Mouse (Mus musculus) cerebral cortex, adult 2 months (tissue): ENCODE measurements around the gene 5330417H12Rik.

ENCODE experiments used
- WGBS: fragments of 180-500 bp; shearing (Covaris S2); methylation state at CpG from one replicate; pipeline ENCODE4 v1.1.7; 2018; 5-methylcytosine and 5-hydroxymethylcytosine counted together

5330417H12Rik gene

DNA sequence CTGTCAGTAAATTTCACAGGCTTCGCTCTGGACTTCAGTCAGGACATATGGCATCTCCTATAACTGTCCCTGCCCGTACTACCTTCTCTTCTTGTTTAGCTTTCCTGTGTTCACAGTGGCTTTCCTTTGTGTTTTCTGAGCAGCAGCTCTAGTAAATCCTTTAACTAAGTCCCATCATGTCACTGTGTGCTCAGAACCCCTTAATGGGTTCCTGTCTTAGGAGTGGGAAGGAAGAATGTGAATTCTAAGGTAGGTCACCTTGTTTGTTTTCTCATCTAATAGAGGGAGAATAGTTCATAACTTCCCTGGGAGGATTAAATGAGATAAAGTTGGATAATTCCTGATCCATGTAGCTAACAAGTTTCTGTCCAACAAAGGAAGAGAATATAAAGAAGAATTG is at the start of gene 5330417H12Rik:
TSS of gene 5330417H12Rik (minus strand) at position 101 of the 400 bp plus-strand sequence.
- WGBS = 79% methylated on average over 2 of the region's 2 CpGs

DNA sequence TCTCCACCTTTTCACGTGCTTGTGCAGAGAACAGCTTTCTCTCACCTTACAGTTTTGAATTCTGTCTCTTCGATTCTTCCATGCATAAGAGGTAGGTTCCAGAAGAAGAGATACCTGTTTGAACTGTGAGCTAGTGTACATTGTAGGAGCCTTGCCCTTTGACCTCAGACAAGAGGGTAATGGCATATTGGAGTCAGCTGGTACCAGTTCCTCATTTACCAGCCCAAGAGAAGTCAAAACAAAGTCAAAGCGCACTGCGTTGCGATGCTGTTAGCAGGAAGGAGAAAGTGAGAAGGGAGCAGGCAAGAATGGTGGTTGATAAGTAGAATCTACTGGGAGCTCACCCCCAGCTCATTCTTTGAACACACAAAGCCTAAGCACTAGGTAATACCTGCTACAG is 43.6 kb upstream of the 5330417H12Rik start:
- WGBS = 92% methylated on average over 5 of the region's 5 CpGs

DNA sequence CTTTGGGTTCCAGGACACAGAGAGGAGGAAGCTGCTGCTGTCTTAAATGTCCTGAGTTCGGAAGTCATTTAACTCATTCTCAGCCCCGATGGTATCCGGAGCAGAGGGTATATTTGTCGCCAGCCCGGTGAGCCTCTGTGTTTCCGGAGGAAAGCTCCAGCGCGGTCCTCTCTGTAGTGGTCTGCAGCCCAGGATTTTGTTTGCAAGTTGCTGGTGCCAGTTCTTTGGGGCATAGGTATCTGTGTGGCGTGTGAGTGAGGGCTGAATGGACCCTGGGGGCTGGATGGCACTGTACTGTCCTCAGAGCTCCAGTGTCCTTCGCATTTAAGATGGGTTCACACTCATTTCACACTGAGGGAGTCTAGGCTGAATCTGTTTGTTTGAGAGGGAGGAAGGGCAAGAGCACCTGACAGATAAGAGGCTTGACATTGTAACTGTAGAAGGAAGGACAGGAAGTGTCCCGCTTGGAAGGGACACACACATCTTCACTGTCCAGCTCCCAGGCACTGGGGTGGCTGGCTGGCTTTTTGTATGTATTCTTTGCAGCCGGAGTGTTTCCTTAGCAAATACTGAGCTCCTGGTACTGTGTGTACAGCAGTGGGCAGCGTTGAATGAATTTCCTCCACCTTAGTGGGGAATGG is 41.4 kb upstream of the 5330417H12Rik start:
- 30% methylated on average over 13 of the region's 13 CpGs for WGBS

DNA sequence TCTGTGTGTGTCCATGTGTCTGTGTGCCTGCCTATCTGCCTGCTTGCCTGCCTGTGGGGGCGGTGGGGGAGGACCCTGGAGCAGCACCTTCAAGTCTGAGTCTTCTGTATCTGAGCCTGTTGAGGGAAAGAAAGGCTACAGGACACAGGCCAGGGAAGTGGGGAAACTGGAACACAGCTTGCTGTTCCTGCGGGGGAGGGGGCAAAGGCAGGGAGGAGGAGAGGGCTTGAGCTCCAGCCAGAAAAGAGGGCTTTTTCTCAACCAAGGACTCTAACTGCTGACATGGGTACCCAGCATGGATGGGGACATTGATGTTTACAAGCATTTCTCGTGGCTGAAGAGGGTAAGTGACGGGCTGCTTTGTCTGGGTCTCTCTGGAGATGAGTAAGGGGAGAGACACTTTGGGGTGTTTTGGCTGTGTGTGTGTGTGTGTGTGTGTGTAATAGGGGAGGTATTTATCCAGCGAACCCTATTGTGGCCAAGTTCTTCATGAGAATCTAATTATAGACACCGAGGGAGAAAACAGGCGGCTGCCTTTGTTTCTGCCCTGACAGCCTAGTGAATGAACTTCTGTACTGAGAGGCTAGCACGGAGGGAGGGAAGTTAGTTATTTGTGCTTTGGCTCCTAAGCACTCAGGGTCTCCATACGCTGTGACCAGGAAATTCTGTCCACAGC is 40.8 kb upstream of the 5330417H12Rik start:
- 13% methylated on average over 9 of the region's 9 CpGs for WGBS

DNA sequence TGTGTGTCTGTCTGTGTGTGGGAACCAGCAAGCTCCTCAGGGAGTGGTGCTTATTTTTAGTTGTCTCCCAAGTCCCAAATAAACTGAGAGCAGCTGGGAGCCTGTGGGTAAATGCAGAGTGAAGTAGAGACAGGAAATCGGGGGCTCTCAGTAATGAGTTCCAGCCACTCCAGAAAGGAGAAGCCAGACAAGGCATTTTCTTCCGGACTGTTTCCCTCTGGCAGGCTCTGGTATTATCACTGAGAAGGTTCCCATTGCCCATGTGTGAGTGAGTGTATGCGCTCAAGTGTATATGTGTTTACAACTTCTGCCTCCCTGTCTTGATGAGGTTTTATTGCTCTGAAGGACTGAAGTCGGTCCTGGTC is 40.2 kb upstream of the 5330417H12Rik start:
- 2% methylated on average over 4 of the region's 4 CpGs for WGBS

DNA sequence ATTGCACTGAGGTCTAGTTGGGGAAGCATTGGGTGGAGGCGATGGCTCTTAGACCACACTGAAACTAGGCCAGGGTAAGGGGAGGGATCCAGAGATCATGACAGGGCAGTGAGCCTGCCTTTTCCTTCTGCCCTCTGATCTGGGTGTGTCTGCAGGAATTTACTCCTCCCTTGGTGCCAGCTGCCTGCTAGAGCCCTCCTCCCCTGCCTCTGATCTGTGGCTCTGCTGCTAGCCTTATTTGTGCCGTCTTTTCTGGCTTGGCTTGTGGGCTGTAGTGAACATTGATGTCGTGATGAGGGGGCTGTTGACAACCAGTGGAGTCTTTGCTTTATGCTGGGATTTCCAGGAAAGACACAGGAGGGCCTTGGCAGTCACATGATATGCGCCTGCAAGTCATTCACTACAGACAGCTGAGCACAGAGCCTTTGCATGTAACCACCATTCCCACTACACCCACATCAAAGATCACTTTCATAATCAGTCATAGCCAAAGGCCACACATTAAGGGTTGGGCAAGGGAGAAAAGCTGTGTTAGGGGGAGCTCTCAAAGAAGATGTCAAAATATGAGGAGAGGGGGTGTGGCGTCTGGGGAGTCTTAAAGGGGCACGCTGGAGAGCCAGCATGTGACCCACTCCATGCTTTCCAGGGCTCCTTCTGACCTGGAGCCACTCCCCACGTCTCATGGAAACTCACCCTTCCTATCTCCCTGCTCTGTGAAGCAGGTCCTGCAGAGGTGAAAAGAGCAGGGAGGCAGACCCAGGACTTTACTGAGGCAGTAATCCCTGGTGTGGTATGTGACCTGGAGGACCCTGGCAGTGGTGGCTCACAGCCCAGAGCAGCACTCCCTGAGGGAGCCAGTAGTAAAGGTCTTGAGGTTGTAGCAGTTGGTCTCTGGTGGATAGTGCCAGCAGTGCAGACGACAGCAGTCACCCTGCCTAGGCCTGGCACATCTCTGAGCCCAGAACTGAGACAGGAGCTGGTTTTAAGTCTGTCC is 39.4 kb upstream of the 5330417H12Rik start:
- 49% methylated on average over 8 of the region's 8 CpGs for WGBS

DNA sequence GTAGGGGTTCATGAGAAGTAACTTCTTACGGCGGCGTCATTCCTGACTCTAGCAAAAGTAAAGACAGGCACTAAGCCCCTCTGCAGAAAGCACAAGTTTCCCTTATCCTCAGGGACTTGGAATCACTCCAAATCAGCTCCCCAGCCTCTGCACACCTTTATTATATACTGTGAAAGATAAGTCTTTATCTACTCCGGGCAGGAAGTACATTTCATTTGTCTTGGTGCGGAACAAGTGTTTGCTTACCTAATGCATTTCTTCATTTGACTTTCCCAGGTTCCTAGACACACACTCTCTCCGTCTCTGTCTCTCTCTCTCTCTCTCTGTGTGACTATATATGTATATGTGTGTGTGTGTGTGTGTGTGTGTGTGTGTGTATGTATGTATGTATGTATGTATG is 38.7 kb upstream of the 5330417H12Rik start:
- 92% methylated on average over 6 of the region's 6 CpGs for WGBS

DNA sequence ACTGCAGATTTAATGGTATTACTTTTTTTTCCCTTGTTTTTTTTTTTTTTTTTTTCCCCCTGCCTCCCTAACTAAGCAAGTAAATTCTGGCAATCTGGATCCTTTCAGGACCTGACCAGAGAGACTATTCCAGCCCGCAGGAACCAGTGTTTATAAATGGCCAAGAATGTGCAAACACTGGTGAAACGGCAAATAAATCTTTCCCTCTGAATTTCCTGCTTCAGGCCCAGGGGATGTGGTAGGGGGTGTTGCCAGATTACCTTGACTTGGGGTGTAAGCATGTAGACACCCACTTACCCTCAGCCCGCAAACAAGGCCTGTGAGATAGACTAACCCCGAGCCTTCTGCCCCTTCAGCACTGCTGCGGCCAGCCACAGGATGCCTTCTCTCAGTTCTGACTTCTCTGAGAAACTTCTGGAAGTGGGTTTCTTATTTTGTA is 36.9 kb upstream of the 5330417H12Rik start:
- 91% methylated on average over 5 of the region's 5 CpGs for WGBS

DNA sequence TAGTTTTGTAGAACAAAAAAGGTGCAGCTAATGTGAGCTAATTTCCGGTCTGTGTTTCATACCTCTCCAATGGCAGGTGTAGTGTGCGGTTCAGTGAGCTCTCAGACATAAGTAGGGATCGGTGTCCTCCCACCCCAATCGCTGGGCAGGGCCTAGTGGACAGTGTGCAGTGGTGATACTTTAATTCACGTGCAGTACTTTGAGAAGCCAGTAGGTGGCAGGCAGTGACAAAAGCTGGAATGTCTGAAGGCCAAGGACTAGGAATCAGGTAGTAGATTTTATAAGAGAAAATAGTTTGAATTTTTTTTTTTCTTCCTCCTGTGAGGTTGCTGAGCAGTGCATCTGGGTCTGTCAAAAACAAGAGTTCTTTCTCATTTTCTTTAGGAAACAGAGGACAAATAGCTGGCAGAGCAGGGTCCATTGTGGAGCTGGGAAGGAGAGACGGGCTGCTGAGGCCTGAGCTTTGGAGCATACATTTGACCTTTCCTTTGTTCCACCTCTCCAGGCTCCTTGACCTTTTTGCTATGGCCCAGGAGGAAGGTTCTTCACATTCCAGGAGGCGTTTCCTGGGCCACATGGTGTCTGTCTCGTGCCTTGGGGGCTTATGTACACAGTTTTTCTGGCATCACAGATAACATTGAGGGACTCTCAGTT is 36.4 kb upstream of the 5330417H12Rik start:
- 37% methylated on average over 8 of the region's 8 CpGs for WGBS

DNA sequence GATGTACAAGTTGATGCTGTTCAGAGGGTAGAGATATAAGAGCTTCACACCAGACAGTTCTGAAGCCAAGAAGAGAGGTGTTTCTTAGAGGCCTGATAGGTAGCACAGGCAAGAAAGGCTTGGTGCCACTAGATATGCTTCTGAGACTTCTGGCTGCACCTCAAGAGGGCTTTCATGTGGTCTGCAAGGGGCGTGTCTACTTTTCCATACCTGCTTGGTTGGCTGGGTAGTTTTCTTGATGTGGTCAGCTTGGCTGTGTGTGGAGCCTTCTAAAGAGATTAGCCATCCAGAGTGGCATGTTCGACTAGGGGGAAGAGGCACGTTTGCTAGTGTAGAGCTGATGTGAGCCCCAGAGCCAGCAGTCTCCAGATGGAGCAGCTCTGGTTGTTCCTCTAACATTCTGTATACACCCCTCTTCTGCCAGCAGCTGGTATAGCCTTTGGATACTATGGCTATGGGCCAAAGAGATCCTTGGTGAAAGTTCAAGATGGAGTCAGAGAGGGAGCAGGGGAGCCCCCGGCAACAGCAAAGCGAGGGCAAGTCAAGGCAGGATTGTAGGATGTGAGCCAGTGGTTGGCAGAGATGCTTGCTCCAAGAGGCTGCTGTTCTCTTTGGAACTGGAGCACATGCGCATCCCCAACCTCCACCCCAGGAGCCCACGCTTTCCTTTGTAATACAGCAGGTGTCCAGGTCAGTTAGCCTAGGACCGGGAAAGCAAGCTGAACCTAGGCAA is 34.4 kb upstream of the 5330417H12Rik start:
- 84% methylated on average over 8 of the region's 8 CpGs for WGBS

DNA sequence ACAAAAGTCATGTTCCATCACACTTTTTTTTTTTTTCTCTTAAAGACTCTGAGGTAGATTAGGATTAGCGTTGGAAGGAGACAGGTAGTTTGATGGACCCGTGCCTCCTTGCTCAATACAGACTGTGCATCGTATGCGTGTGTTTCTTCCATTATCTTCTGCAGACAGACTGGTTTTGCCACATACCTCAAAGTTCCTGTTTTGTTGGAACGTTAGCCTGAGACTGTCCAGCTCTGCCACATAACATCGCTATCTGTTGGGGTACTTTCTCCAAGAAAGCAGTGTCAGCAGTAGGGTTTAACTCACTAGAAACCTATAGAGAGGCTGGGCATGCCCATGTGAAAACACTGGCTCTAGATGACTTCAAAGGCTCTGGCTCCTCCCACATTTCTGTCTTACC is 31.5 kb upstream of the 5330417H12Rik start:
- 88% methylated on average over 6 of the region's 6 CpGs for WGBS

DNA sequence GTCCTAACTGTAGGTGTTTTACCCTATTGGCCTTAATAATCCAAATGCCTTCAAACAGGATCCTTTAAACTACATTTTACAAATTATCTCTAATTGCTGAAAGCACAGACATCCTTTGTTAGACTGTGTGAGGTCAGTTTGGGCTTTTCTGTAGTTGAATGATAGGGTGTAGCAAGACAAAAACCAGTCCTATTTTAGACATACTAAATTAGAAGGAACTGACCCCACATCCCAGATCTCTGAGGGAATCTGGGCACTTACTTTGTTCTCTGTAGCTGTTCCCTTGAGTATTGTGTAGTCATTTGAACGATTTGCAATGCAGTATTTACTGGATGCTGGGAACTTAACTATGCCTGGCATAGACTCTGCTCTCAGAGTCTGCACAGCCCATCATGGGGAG is 26.9 kb upstream of the 5330417H12Rik start:
- 57% methylated on average over 1 of the region's 1 CpGs for WGBS

DNA sequence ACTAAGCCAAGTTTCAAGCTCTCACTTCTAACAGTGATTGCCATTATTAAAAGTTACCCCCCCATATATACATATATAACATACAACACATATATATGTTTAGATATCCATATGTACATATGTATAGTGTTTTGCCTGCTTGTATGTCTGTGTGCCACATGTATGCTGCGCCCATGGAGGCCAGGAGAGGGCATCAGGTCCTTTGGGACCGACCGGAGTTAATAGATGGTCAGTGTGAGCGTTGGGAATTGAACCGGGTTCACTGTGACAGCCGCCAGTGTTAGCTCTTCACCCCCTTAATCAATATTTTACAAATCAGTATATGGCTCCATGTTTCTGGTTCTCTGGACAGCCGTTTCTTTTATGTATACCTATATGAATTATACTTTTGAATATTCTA is 25.0 kb upstream of the 5330417H12Rik start:
- 90% methylated on average over 7 of the region's 7 CpGs for whole genome bisulfite sequencing

DNA sequence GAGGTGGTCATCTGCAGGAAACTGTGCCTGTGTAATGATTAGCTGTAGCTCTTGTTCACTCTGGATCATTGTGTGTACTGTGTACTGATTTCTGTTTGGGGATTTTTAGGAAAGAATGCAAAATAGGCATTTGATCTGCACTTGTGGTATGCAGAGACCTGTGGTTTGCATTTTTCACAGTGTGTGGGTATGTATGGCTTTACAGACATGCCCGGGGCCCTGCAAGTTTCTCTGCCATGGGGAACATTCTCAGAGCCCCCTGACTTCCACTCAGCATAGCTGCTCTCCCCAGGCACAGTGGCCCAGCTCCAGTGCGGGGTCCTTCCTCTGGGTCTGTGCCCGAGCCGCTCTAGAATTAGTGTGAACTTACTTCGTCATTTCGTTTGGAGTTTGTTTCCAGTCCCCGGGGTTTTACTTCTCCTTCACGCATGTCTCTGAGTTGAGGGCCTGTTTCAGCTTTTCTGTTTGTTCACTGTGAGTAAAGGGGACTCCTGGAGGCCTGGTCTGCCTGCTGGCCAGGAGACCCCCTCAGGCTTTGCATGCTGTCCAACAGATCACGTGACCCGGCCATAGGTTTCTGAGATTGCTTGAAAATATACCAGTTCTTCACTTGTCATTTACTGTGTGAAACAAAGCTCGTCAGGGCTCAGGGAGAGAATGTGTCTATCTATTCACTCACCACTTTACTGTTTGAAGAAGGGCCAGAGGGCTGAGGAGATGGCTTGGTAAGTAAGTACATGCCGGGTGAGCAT is 24.2 kb upstream of the 5330417H12Rik start:
- 85% methylated on average over 12 of the region's 12 CpGs for WGBS

DNA sequence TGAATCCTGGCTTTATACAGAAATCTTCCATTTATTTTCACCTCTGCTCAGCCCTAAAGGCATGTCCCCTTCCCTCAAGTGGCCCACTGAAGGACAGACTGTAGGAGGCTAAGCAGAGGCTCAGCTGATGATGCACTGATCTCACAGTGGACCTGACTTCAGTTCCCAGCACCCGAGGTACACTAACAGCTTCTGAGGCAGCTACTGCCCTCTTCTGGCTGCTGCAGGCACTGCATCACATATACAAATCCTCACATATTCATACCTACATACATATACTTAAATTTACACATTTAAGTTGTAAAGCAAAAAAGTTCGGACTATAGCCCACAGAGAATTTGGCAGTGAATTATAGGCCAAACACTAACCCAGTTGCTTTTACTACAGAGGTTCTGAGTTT is 20.0 kb upstream of the 5330417H12Rik start:
- 95% methylated on average over 2 of the region's 2 CpGs for WGBS

DNA sequence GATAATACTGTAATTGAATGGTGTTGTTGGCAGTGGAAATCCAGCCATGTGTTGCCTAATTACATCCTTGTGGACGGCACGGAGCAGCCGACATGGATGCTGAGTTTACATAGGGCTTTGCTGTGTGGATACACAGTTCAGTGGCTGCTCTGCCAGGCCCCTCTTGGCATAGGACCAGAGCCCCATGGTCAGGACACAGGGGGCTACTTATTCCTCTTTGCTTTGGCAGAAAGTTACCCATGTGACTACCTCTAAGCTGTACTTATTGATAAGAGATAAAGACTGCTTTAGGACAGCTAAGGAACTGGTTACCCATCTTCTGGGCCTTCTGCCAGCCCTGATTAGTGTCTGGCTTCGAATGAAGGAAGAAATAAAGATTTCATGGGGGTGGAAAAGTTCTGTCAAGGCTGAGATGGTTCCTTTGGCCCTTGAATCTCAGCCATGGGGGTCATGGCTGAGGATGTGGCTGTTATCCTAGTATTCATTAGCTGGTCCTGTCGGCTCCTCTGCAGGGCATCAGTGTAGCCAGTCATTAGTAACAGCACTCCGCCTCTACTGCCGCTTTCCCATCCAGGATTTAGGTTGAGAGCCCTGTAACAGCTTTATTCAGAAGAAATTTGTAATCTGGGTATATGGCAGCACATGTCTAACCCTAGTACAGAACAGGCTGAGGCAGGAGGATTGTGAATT is 17.8 kb upstream of the 5330417H12Rik start:
- 62% methylated on average over 7 of the region's 7 CpGs for WGBS

DNA sequence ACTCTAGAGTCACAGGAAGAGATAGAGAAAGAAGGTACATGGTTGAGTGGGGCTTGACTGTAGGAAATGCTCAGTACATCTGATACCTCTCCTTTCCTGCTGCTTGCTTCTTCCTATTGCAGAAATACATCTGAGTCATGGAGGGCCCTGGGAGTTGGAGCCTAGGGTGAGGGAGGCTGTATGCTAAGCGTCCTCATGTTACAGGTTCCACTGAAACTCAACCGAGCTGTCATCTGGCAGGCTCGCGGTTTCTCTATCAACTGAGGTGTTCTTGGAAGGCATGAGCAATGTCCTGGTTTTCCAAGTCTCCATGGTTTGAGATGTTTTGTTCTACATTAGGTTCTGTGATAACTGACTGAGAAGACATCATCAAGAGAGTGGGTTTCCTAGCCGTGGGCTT is 13.1 kb upstream of the 5330417H12Rik start:
- 94% methylated on average over 5 of the region's 5 CpGs for WGBS

DNA sequence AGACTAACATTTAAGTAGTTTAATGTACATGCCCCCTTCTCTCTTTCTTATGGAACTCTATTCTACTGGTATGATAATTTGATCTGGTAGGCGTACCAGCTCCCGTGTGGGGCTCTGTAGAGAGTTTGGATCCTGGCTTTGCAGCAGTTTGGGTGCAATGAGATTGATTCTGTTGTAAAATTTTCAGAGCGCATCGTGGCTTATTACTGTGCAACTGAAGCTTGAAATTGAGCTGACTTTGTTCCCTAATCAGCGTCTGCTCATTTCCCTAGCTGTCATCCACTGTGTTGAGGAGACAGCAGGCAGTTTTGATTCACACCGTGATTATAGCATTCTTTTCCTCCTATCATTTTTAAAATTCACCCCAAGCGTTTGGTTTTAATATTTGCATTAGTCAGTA is 12.4 kb upstream of the 5330417H12Rik start:
- WGBS = 80% methylated on average over 7 of the region's 7 CpGs

DNA sequence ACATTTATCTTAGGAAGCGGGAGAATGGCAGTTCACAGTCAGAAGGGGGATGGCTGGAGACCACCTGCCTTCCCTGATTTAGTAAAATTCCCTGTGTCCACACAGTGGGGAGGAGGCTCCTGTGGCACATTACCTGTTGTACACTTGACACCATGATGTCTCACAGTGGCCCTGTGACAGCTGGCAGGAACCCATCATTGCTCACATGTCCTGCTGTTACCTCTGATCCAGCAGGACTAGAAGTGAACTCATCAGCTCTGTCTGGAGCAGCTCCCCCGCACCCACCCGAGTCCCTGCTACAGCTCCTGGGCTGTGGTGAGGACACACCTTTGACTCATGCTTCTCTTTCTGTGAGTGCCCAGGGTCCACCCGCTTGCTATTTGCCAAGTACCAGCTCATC is 8.2 kb upstream of the 5330417H12Rik start:
- WGBS = 90% methylated on average over 4 of the region's 4 CpGs

DNA sequence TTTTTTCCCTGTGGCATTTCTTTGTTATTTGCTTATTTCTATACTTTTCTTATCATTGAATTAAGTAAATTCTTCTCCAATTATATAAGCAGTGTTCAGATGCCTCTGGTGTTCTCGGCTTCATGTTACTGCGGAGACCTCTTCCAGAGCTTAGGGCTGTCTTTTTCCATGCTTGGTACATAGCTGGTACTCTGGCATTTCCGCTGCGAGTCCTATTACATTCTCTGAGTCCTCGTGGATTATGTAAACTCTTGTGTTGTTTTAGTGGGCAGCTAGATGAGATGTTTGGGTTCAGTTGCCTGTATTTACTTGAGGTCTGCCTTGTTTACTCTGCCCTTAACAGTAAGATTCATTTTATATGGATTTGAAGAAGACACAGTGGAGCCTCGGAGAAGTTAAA is 820 bp upstream of the 5330417H12Rik start:
- 89% methylated on average over 6 of the region's 6 CpGs for WGBS
